Mouse (Mus musculus) Patski (cell line): ENCODE measurements at regions not wholly inside any gene's neighbourhood (a gene's known extent, or its start where the extent isn't known, plus 50 kb on each side); places are given as distances from the start of the nearest gene placed in this dataset.

Experiments used
- ATAC-seq: fragments of 100-300 bp; one replicate; pipeline ENCODE4 v1.8.0; 2021
- CTCF ChIA-PET: fragments of 350-600 bp; sonication (Branson Sonifier 250); formaldehyde crosslinking; loops from one replicate; lab custom pipeline; 2022; ENCODE audit warnings: inconsistent platforms; lab: Charles Lee
- POLR2A ChIA-PET: fragments of 350-600 bp; sonication (Branson Sonifier 250); formaldehyde crosslinking; loops from one replicate; lab custom pipeline; 2022; ENCODE audit warnings: antibody characterized with exemption, inconsistent platforms; lab: Charles Lee
- DNase-seq: peaks from one replicate; pipeline ENCODE4 v3.0.0-alpha.2; 2011; ENCODE audit warnings: low read depth, low spot score
- H3K27me3 ChIP-seq: fragments of 371-371 bp; one replicate; pipeline ENCODE4 v1.5.1; 2021
- CTCF ChIP-seq: fragments of 100-300 bp; IDR thresholded peaks from one replicate; pipeline ENCODE4 v1.5.1; 2021
- in situ Hi-C: fragments of 300-500 bp; cut with MboI; formaldehyde crosslinking; loops from 3 replicates; pipeline ENCODE4 v1.11.1; 2018; ENCODE audit warnings: low pct_unique_long_range_greater_than_20kb, mixed read lengths

DNA sequence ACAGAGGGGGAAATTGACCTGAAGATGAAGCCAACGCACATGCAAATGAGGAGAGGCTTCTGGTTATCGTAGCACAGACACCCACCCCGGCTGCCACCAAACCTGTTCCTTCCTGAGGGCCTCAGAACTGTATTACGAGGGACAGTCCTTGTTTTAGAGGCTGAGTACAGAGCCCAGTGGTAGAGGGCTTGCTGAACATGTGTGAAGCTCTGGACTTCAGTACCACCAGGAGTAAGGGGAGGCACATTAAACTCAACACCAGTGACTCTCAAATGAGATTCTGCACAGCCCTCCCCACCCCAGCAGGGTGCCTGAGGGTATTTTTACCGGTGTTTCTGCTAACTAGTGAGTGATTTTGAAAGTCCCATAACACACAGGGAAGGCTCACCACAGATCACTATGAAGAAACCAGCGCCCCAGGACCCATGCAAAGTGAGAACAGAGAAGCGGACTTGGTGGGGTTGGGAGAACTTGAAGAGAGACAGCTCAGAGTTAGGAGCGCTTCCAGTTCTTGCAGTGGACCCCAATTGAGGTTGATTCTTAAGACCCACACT lies 116.9 kb downstream of the 2410131K14Rik start:
- no peak for DNase-seq
- ATAC-seq = no peak
- ChIA-PET POLR2A (no interaction called here), CTCF (no interaction called here)
- no peaks in the 10 kb centered on the region for H3K27me3 ChIP-seq
- in situ Hi-C loops = loop anchor here (25.0 kb wide), 1 partner anchor 1000 kb away; the partner anchor contains the start of gene Wsb2
- TF ChIP-seq CTCF = no peak

DNA sequence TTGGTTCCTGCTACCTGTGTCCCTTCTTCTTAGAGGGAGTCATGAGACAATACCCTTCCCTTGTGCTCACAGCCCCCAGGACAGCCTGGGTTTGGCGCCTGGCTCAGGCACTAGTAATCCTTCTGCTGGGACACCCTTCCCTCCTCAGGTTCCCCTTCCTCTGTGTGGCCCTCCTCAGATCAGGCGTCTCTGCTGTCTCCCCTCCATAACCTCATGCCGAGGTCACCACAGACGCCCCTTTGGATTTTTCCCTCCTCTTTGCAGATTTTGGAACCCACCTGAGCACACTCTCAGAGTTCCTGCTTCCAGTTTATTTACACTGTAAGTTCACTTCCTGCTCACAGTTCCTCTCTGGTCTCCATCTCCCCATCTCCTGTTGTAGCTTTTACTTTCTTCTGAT lies 117.7 kb downstream of the 2410131K14Rik start:
- H3K27me3 ChIP-seq = no peaks in the 10 kb centered on the region
- in situ Hi-C loops = loop anchor here (25.0 kb wide), 1 partner anchor 1000 kb away; the partner anchor contains the start of gene Wsb2
- no peak for ATAC-seq
- CTCF ChIA-PET = interaction anchor here (2.0 kb wide), 1 partner anchor 13 kb away, joined by 5 read pairs; no protein-coding TSS in a partner anchor
- no peak for TF ChIP-seq CTCF
- no peak for DNase-seq
- POLR2A ChIA-PET = no interaction called here

DNA sequence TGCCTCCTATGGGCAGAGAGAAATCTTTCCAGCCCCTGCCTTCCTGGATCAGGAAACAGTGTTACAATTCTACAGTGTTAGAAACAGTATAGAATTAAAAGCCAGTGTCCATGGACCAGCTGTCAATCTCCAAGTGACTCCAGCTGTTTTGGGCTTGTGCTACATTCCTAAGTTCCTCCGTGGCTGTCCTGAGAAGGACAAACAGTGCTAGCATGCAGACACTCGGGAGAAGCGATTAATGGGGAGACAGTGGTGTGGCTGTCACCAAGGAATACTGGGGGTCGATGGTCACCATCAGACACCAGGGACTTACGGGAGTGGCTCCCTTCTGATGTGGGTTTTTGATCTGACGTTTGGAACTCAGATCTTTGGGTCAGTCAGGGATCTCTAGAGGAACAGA lies 118.1 kb downstream of the 2410131K14Rik start:
- TF ChIP-seq CTCF = no peak
- ATAC-seq (no peak), DNase-seq (no peak)
- ChIA-PET CTCF (interaction anchor here (2.0 kb wide), 1 partner anchor 12 kb away, joined by 5 read pairs; no protein-coding TSS in a partner anchor), POLR2A (no interaction called here)
- no peaks in the 10 kb centered on the region for H3K27me3 ChIP-seq
- in situ Hi-C loops = loop anchor here (25.0 kb wide), 1 partner anchor 1001 kb away; the partner anchor contains the start of gene Wsb2

DNA sequence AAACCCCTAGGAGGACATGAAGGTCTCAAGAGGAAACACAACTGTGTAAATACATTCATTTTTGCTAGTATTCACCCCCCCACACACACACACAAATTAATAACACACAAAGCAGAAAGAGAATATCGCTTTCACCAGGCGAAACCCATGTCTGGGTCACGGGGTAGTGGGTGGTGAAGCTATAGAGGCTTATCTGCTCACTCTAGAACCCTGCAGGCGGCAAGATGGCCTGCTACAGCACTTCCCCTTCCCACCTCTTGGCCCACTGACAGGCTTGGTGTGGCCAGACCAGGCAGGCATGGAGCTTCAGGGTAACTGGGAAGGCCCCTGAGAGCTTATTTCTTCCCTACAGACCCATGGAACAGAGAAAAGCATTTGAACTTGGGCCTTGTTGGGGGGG lies 119.6 kb downstream of the 2410131K14Rik start:
- DNase-seq (no peak), ATAC-seq (no peak)
- in situ Hi-C loops = loop anchor here (25.0 kb wide), 1 partner anchor 1002 kb away; the partner anchor contains the start of gene Wsb2
- POLR2A ChIA-PET = interaction anchor here (0.6 kb wide), 1 partner anchor 25 kb away, joined by 3 read pairs; no protein-coding TSS in a partner anchor
- CTCF ChIA-PET = interaction anchor here (1.3 to 2.0 kb wide), 2 partner anchors 9 to 11 kb away, joined by 3 to 5 read pairs; no protein-coding TSS in a partner anchor
- no peak for TF ChIP-seq CTCF
- H3K27me3 ChIP-seq = no peaks in the 10 kb centered on the region

DNA sequence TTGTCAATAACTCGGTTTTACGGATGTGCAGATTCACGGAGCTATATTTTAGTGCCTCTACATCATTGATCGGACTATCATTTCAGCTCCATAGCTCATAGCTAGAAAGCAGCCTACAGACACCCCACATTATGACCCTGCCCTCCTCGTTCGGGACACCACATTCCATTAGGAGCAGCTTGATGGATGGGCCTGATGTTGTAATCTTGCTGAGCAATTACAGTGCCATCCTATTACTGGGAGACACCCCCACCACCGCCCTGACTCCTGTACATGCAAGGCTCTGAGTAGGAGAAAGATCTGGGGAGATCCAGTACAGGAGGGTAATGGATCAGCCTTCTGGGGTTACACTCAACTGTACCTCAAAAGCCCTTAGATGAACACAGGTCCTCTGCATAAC lies 120.2 kb downstream of the 2410131K14Rik start:
- in situ Hi-C loops = loop anchor here (25.0 kb wide), 1 partner anchor 1003 kb away; the partner anchor contains the start of gene Wsb2
- no peak for TF ChIP-seq CTCF
- peak; percentile 27 for ATAC-seq
- CTCF ChIA-PET = interaction anchor here (1.3 kb wide), 1 partner anchor 8 kb away, joined by 3 read pairs; no protein-coding TSS in a partner anchor
- no peaks in the 10 kb centered on the region for H3K27me3 ChIP-seq
- no peak for DNase-seq
- POLR2A ChIA-PET = interaction anchor here (0.6 kb wide), 1 partner anchor 24 kb away, joined by 3 read pairs; no protein-coding TSS in a partner anchor

DNA sequence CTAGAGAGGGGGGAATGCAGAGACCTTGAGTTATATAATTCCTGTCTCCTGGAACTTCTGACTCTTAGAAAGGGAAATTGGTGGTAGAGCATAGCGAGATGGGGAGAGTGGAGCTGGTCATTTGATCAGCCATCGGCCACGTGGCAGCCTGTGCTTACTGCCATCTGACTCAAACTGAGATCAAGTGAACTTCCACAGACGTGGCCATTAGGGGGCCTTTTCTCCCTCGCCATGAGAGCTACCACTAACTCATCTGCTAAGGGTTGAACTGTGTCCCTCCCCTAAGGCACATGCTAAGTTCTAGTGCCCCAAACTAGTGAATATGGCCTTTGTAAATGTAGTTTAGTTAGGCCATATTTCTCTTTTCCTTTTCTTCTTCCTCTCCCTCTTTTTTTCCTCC lies 120.6 kb downstream of the 2410131K14Rik start:
- ATAC-seq (no peak), DNase-seq (no peak)
- ChIA-PET POLR2A (no interaction called here), CTCF (no interaction called here)
- no peaks in the 10 kb centered on the region for H3K27me3 ChIP-seq
- in situ Hi-C loops = loop anchor here (25.0 kb wide), 1 partner anchor 1003 kb away; the partner anchor contains the start of gene Wsb2
- no peak for TF ChIP-seq CTCF

DNA sequence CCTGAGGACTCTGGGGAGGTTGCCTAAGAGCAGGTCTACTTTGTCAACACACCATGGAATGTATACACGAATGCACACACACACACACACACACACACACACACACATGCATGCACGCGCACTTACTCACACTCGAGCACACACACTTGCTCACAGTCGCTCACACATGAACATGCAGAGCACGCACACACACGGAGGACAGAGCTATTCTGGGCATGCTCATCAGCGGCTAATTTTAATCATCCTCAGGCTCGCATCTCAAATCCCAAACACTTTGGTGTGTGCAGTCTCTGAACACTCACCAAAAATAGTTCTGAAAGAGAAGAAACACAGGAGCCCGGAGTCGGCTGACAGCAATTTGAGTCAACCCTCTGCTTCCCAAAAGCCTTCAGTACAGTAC lies 122.0 kb downstream of the 2410131K14Rik start:
- POLR2A ChIA-PET = no interaction called here
- no peaks in the 10 kb centered on the region for H3K27me3 ChIP-seq
- ATAC-seq = no peak
- in situ Hi-C loops = loop anchor here (25.0 kb wide), 1 partner anchor 1005 kb away; the partner anchor contains the start of gene Wsb2
- CTCF ChIA-PET = no interaction called here
- no peak for TF ChIP-seq CTCF
- no peak for DNase-seq

DNA sequence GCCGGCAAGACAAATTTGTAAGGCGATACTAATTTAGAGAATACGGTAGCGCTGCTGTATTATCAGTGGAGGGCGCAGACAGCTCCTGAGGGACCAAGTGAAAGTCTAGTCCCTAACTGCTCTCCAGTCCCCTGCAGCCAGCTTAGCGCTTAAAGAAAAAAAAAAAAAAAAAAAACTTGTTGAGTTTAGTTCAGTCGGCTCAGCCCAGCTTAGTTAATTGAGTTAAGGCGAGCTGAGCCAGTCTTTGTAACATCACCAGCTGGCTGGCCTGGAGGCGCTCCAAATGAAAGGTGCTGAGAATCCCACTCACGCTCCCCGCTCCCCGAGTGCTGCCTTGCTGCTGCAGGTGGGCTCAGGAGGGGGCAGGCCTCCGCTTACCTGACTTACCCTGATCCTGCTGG lies 128.6 kb downstream of the 2410131K14Rik start:
- in situ Hi-C loops = loop anchor here (25.0 kb wide), 1 partner anchor 1011 kb away; the partner anchor contains the start of gene Wsb2
- H3K27me3 ChIP-seq = no peaks in the 10 kb centered on the region
- POLR2A ChIA-PET = interaction anchor here (0.6 to 1.0 kb wide), 3 partner anchors 13 to 138 kb away, joined by 3 to 4 read pairs (median 4); no protein-coding TSS in a partner anchor
- CTCF ChIA-PET = interaction anchor here (0.8 kb wide), 1 partner anchor 9 kb away, joined by 3 read pairs; no protein-coding TSS in a partner anchor
- DNase-seq = no peak
- ATAC-seq = no peak
- no peak for TF ChIP-seq CTCF

DNA sequence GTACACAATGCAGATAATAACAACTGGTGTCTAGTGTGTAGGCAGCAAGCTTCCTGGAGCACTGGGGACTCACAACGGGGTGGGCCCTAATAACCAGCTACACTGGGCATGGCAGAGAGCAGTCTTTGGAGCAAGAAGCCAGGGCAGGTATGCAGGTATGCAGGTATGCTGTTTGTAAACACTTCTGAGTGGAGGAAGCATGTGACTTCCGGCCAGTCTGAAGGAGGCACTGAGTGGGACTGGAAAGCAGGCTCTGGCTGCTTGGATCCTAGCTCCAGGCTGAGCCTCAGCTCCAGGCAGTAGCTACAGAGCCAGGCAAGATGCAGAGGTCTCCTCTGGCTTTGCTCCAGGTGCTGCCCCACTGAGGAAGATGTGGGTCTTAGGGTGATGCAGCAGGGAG lies 129.9 kb downstream of the 2410131K14Rik start:
- in situ Hi-C loops = loop anchor here (25.0 kb wide), 1 partner anchor 1013 kb away; the partner anchor contains the start of gene Wsb2
- no peak for DNase-seq
- ATAC-seq = no peak
- no peaks in the 10 kb centered on the region for H3K27me3 ChIP-seq
- ChIA-PET CTCF (interaction anchor here (1.1 to 1.4 kb wide), 2 partner anchors 11 to 12 kb away, joined by 3 to 5 read pairs; no protein-coding TSS in a partner anchor), POLR2A (interaction anchor here (0.7 kb wide), 1 partner anchor 34 kb away, joined by 3 read pairs; no protein-coding TSS in a partner anchor)
- no peak for TF ChIP-seq CTCF

DNA sequence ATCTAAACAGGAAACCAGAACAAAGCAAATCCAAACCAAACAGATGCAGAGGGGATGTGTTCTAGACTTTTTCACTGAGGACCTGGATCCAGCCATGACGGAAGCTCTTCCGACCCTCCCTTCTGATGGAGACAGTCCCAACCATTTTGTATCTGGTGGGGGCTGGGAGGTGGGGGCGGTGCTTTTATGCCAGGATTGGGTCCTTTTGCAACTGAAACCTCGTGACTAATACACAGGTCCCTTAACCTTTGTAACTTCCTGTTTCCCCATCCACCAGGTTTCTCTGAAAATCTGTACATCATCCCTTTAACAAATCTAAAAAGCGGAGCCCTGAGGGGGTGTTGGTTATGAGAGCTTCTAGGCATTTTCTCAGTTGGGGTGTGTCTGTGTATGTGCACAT lies 130.9 kb downstream of the 2410131K14Rik start:
- no peaks in the 10 kb centered on the region for H3K27me3 ChIP-seq
- DNase-seq (no peak), ATAC-seq (no peak)
- TF ChIP-seq CTCF = no peak
- POLR2A ChIA-PET = interaction anchor here (0.9 kb wide), 1 partner anchor 45 kb away, joined by 3 read pairs; no protein-coding TSS in a partner anchor
- in situ Hi-C loops = no loop called here
- CTCF ChIA-PET = interaction anchor here (1.1 kb wide), 1 partner anchor 12 kb away, joined by 5 read pairs; no protein-coding TSS in a partner anchor
